Mouse (Mus musculus) layer of hippocampus, adult 8-10 months (tissue): ENCODE measurements around the gene Hecw2. TPM values are rescaled to one million over a fixed set of nuclear protein-coding genes. Genes with fewer than 3 reads are reported as not detected.

Experiments used
- DNase-seq, 2 experiments: peaks; one replicate each; pipeline ENCODE4 v3.0.0; 2022; ENCODE audit warnings: low spot score in 2 of 2
- total RNA-seq, 4 experiments: library from RNA; stranded (reverse); gene quantifications; 2 replicates each; pipeline ENCODE4 v1.2.4; 2022

Gene Hecw2
- total RNA-seq, 4 experiments from 2014 or later = 25.0 to 35.1 (median 26.9) TPM

GRCm38 (mm10) chr1:53900416-53900815 is 294.6 kb downstream of the Hecw2 start:
- DNase-seq = no peak

GRCm38 (mm10) chr1:53894299-53894698 is 300.7 kb downstream of the Hecw2 start:
- DNase-seq = no peak

- DNase-seq = no peak
Observed at GRCm38 (mm10) chr1:53890380-53890779, 304.6 kb downstream of the Hecw2 start.

GRCm38 (mm10) chr1:53889806-53890205 is 305.2 kb downstream of the Hecw2 start:
- no peak for DNase-seq

GRCm38 (mm10) chr1:53882480-53882879 is 312.5 kb downstream of the Hecw2 start:
- DNase-seq = no peak

GRCm38 (mm10) chr1:53875919-53876318 is 319.0 kb downstream of the Hecw2 start:
- DNase-seq = no peak

GRCm38 (mm10) chr1:53867316-53867715 is 327.7 kb downstream of the Hecw2 start:
- no peak for DNase-seq

- DNase-seq = no peak
Observed at GRCm38 (mm10) chr1:53866374-53866902, 328.5 kb downstream of the Hecw2 start.

GRCm38 (mm10) chr1:53864046-53864445 is 330.9 kb downstream of the Hecw2 start:
- DNase-seq = no peak

- no peak for DNase-seq
Observed at GRCm38 (mm10) chr1:53860611-53861010, 334.4 kb downstream of the Hecw2 start.

GRCm38 (mm10) chr1:53859175-53859574 is 335.8 kb downstream of the Hecw2 start:
- DNase-seq = no peak

GRCm38 (mm10) chr1:53856501-53857103 is 338.4 kb downstream of the Hecw2 start:
- no peak for DNase-seq

GRCm38 (mm10) chr1:53855732-53856131 is 339.2 kb downstream of the Hecw2 start:
- no peak for DNase-seq

- no peak for DNase-seq
Observed at GRCm38 (mm10) chr1:53852086-53852610, 342.8 kb downstream of the Hecw2 start.

GRCm38 (mm10) chr1:53851334-53851733 is 343.6 kb downstream of the Hecw2 start:
- no peak for DNase-seq

- no peak for DNase-seq
Observed at GRCm38 (mm10) chr1:53850891-53851290, 344.1 kb downstream of the Hecw2 start.

- DNase-seq = no peak
Observed at GRCm38 (mm10) chr1:53846665-53847237, 348.2 kb downstream of the Hecw2 start.

- no peak for DNase-seq
Observed at GRCm38 (mm10) chr1:53845854-53846253, 349.1 kb downstream of the Hecw2 start.

- no peak for DNase-seq
Observed at GRCm38 (mm10) chr1:53844914-53845612, 349.9 kb downstream of the Hecw2 start.

GRCm38 (mm10) chr1:53844122-53844913 is 350.6 kb downstream of the Hecw2 start:
- no peak for DNase-seq

GRCm38 (mm10) chr1:53843051-53843450 is 351.9 kb downstream of the Hecw2 start:
- DNase-seq = no peak
